Mouse (Mus musculus): ENCODE data around the gene Slc22a26.
"Not testable (repeated sequence)": the region's sequence is repeated elsewhere in the genome, so short reads cannot be mapped to it uniquely, and the experiment has no call there.

The Slc22a26 gene

GRCm38 (mm10) chr19:7802571-7802970 lies at the start of gene Slc22a26:
Gene Slc22a26 (minus strand): TSS chr19:7802667.
- no peak for DNase-seq

DNA sequence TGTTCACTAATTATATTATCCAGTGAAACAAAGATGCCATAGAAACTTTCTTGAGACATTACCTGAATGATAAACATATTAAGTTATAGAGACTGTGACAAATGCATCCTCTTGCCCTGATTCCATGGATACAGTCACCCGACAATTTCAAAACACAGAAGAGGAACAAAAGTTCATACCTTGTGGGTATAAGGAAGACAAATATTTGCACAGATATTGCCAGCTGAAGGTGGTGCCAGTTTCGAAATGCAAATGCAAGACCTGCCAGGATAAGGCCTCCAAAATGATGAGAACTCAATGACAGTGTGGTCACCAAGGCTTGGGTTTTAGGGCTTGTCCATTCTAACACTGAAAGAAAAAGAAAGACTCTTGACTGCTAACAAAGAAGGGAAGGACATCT lies 27.4 kb upstream of the Slc22a26 start:
- DNase-seq, result no peak

GRCm38 (mm10) chr19:7790571-7790970 lies 11.9 kb downstream of the Slc22a26 start:
- DNase-seq, result no peak

GRCm38 (mm10) chr19:7775306-7775705 lies 27.2 kb downstream of the Slc22a26 start:
- DNase-seq, result no peak

GRCm38 (mm10) chr19:7766124-7766523 lies 36.3 kb downstream of the Slc22a26 start:
- no peak for DNase-seq

- DNase-seq, result no peak
These were observed 36.9 kb downstream of the Slc22a26 start for GRCm38 (mm10) chr19:7765599-7765998.

DNA sequence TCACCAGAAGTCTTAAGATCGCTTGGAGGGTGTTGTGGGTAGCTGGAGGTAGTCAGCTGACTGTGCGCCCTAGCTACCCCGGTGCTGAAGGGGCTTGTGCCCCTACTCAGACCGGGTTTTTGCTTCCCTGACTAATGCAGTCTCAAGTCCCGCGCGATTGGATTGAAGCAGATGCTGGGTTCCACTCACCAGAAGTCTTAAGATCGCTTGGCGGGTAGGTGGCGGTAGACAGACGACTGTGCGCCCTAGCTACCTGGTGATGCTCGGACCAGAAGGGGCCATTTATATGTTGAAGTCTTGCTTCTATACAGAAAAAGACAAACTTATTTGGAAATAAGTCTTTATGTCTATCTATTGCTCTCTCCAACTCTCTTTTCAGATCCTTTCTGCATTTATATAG lies 49.1 kb downstream of the Slc22a26 start:
- not testable (repeated sequence) for DNase-seq

Measured in cerebellum, adult 9-10 months (tissue).